31 mouse cellular contexts compared by ENCODE assay signal in genomic region chr14:51113476-51113875, GRCm38 (mm10). TPM values are rescaled to one million over a fixed set of nuclear protein-coding genes. Genes with fewer than 3 reads are reported as not detected.
DNase-seq lines count a peak whose midpoint lies in the region; ATAC-seq lines count a peak whose summit lies in the region.
"Had no signal": no experiment of that assay in that cellular context is flagged by ENCODE, and none has a peak within 500 bp of the region (broad histone marks: within the 10 kb centered on the region; RNA-seq: fewer than 3 reads in every experiment).

No protein-coding gene starts in this region.

- ATAC-seq in hindbrain, embryonic 14.5 days (ENCODE audit: low FRiP score) = no peak
- ATAC-seq in kidney, embryonic 16.5 days (ENCODE audit: low FRiP score, low TSS enrichment) = peak; percentile 76; the same call in 1 of the 2 replicates
- ATAC-seq: forebrain, embryonic 16.5 days; intestine, postnatal 0 days had no signal

- H3K27me3 ChIP-seq in hindbrain, embryonic 14.5 days (ENCODE audit: control insufficient read depth, insufficient read depth, low read length) = no peaks in the 10 kb centered on the region
- H3K27me3 ChIP-seq in hindbrain, embryonic 10.5 days (ENCODE audit: insufficient read depth, poor library complexity, severe bottlenecking) = no peaks in the 10 kb centered on the region
- H3K27me3 ChIP-seq in kidney, embryonic 16.5 days (ENCODE audit: insufficient read depth, low read length) = no peaks in the 10 kb centered on the region
- H3K27me3 ChIP-seq: heart, embryonic 15.5 days; limb, embryonic 12.5 days; liver, embryonic 15.5 days; midbrain, embryonic 12.5 days; neural tube, embryonic 12.5 days had no signal

- H3K4me3 ChIP-seq in hindbrain, embryonic 14.5 days (replicated peaks; ENCODE audit: low read length) = no peak overlapping the region
- no peak overlapping the region; the same call in 1 of the 2 replicates for H3K4me3 ChIP-seq in hindbrain, embryonic 10.5 days
- H3K4me3 ChIP-seq in kidney, embryonic 16.5 days (ENCODE audit: low read length) = no peak overlapping the region
- H3K4me3 ChIP-seq: gastrocnemius, adult 2 months; heart, adult 2 months; heart, embryonic 15.5 days; layer of hippocampus, adult 2 months; left cerebral cortex, adult 2 months; limb, embryonic 12.5 days; liver, embryonic 15.5 days; midbrain, embryonic 12.5 days; myocyte; neural tube, embryonic 12.5 days had no signal

- H3K9me3 ChIP-seq in hindbrain, embryonic 14.5 days (ENCODE audit: control insufficient read depth, low read length) = no peaks in the 10 kb centered on the region
- 0 out of 2 replicates have a peak, but pooled peaks cover 5% of the 10 kb centered on the region for H3K9me3 ChIP-seq in hindbrain, embryonic 10.5 days
- peaks cover 13% of the 10 kb centered on the region; the same call in 1 of the 2 replicates for H3K9me3 ChIP-seq in kidney, embryonic 16.5 days (ENCODE audit: low read length)
- H3K9me3 ChIP-seq: heart, embryonic 15.5 days; limb, embryonic 12.5 days; liver, embryonic 15.5 days; midbrain, embryonic 12.5 days; neural tube, embryonic 12.5 days had no signal

- no peak for DNase-seq in hindbrain, embryonic 14.5 days (ENCODE audit: low spot score)
- no peak for DNase-seq in hindbrain, embryonic 10.5 days (ENCODE audit: low spot score)
- DNase-seq in kidney, adult 9 months = no peak
- peak; percentile 22 for DNase-seq in retina, postnatal 1 day
- no peak for DNase-seq in retina, embryonic 14.5 days (ENCODE audit: low spot score)
- DNase-seq in testis, postnatal 10 days (ENCODE audit: low spot score) = no peak
- DNase-seq: adrenal gland, adult 8-10 months; B cell, adult 2 months; cerebellum, adult 8-10 months; cerebellum, postnatal 25 days; gastrocnemius, adult 2 months; gastrocnemius, postnatal 36 days; heart, adult 2 months; heart, postnatal 4 days; lung, embryonic 14.5 days; lung, postnatal 14 days; thymus, postnatal 4 days had no signal

- H3K9ac ChIP-seq in hindbrain, embryonic 14.5 days = no peak overlapping the region
- no peak overlapping the region for H3K9ac ChIP-seq in kidney, embryonic 16.5 days (replicated peaks; ENCODE audit: low read length)
- H3K9ac ChIP-seq: heart, embryonic 15.5 days; limb, embryonic 12.5 days; liver, embryonic 15.5 days; lung, embryonic 14.5 days; midbrain, embryonic 12.5 days; neural tube, embryonic 12.5 days had no signal

- WGBS in hindbrain, embryonic 14.5 days = 29% methylated on average over 9 of the region's 9 CpGs
- WGBS in hindbrain, embryonic 10.5 days = 32% methylated on average over 9 of the region's 9 CpGs
- WGBS in kidney, embryonic 16.5 days = 35% methylated on average over 9 of the region's 9 CpGs

- H3K27ac ChIP-seq in hindbrain, embryonic 14.5 days = no peak overlapping the region
- H3K27ac ChIP-seq in hindbrain, embryonic 10.5 days = no peak overlapping the region
- H3K27ac ChIP-seq in kidney, embryonic 16.5 days (ENCODE audit: low read length) = peak overlapping the region; percentile 23; the same call in 1 of the 2 replicates
- H3K27ac ChIP-seq: gastrocnemius, adult 2 months; heart, adult 2 months; heart, embryonic 15.5 days; layer of hippocampus, adult 2 months; left cerebral cortex, adult 2 months; limb, embryonic 12.5 days; liver, embryonic 15.5 days; midbrain, embryonic 12.5 days; neural tube, embryonic 12.5 days had no signal

- no peaks in the 10 kb centered on the region for H3K36me3 ChIP-seq in hindbrain, embryonic 14.5 days (replicated peaks; ENCODE audit: control insufficient read depth, insufficient read depth)
- H3K36me3 ChIP-seq in hindbrain, embryonic 10.5 days = no peaks in the 10 kb centered on the region
- no peaks in the 10 kb centered on the region for H3K36me3 ChIP-seq in kidney, embryonic 16.5 days (ENCODE audit: insufficient read depth, low read length)
- H3K36me3 ChIP-seq: heart, embryonic 15.5 days; limb, embryonic 12.5 days; liver, embryonic 15.5 days; midbrain, embryonic 12.5 days; neural tube, embryonic 12.5 days had no signal

- no peaks in the 10 kb centered on the region for H3K4me1 ChIP-seq in hindbrain, embryonic 14.5 days (replicated peaks; ENCODE audit: control insufficient read depth, insufficient read depth, low read length)
- peaks cover 9% of the 10 kb centered on the region; the same call in 1 of the 2 replicates for H3K4me1 ChIP-seq in hindbrain, embryonic 10.5 days (replicated peaks)
- H3K4me1 ChIP-seq in kidney, embryonic 16.5 days (ENCODE audit: insufficient read depth, low read length) = peaks cover 11% of the 10 kb centered on the region; the same call in 1 of the 2 replicates
- H3K4me1 ChIP-seq: limb, embryonic 12.5 days; midbrain, embryonic 12.5 days; neural tube, embryonic 12.5 days had no signal

- H3K4me2 ChIP-seq in hindbrain, embryonic 14.5 days (replicated peaks) = peak overlapping the region; percentile 12; the same call in 1 of the 2 replicates
- peak overlapping the region; percentile 23 for H3K4me2 ChIP-seq in kidney, embryonic 16.5 days (replicated peaks; ENCODE audit: low read depth, low read length)
- H3K4me2 ChIP-seq: heart, embryonic 15.5 days; limb, embryonic 12.5 days; liver, embryonic 15.5 days; lung, embryonic 14.5 days; midbrain, embryonic 12.5 days; neural tube, embryonic 12.5 days had no signal

RNA-seq across cellular contexts. Expression of gene Eddm3b, which starts 0.8 kb away (rescaled TPM):
- polyA plus RNA-seq in hindbrain, embryonic 14.5 days (2014; fragmentation: Nextera tagmentation; extraction: Ambion mirVana) = not detected in 2 replicates
- 0.37 TPM in 1 of 2 replicates, not detected in the other for polyA plus RNA-seq in hindbrain, embryonic 10.5 days (2016; fragmentation: Nextera tagmentation; extraction: Ambion mirVana)
- 1.5 and 2.2 TPM in 2 replicates for polyA plus RNA-seq in kidney, embryonic 16.5 days (2015; fragmentation: Nextera tagmentation; extraction: Ambion mirVana)
- polyA plus RNA-seq: embryonic facial prominence, embryonic 11.5 days; forebrain, embryonic 16.5 days; heart, adult 2 months; heart, embryonic 15.5 days; limb, embryonic 12.5 days; liver, adult 2 months; liver, embryonic 15.5 days; lung, embryonic 14.5 days; midbrain, embryonic 12.5 days; neural tube, embryonic 12.5 days; thymus, postnatal 0 days had no signal

RNA-seq across cellular contexts. Expression of gene Rnase6, which starts 10.2 kb away (rescaled TPM):
- 0.39 and 0.41 TPM in 2 replicates for polyA plus RNA-seq in hindbrain, embryonic 14.5 days (2014; fragmentation: Nextera tagmentation; extraction: Ambion mirVana)
- polyA plus RNA-seq in hindbrain, embryonic 10.5 days (2016; fragmentation: Nextera tagmentation; extraction: Ambion mirVana) = 0.29 TPM in 1 of 2 replicates, not detected in the other
- polyA plus RNA-seq in kidney, embryonic 16.5 days (2015; fragmentation: Nextera tagmentation; extraction: Ambion mirVana) = 0.64 and 0.89 TPM in 2 replicates
- polyA plus RNA-seq: embryonic facial prominence, embryonic 11.5 days had no signal

RNA-seq across cellular contexts. Expression of gene Ang, which starts 22.5 kb away (rescaled TPM):
- 4.8 and 5.2 TPM in 2 replicates for polyA plus RNA-seq in hindbrain, embryonic 14.5 days (2014; fragmentation: Nextera tagmentation; extraction: Ambion mirVana)
- 3.3 and 4.5 TPM in 2 replicates for polyA plus RNA-seq in hindbrain, embryonic 10.5 days (2016; fragmentation: Nextera tagmentation; extraction: Ambion mirVana)
- polyA plus RNA-seq in kidney, embryonic 16.5 days (2015; fragmentation: Nextera tagmentation; extraction: Ambion mirVana) = 8.6 and 8.9 TPM in 2 replicates

RNA-seq across cellular contexts. Expression of gene Rnase4, which starts 22.6 kb away (rescaled TPM):
- 17.0 and 18.2 TPM in 2 replicates for polyA plus RNA-seq in hindbrain, embryonic 14.5 days (2014; fragmentation: Nextera tagmentation; extraction: Ambion mirVana)
- polyA plus RNA-seq in hindbrain, embryonic 10.5 days (2016; fragmentation: Nextera tagmentation; extraction: Ambion mirVana) = 11.5 and 17.5 TPM in 2 replicates
- 45.5 and 47.7 TPM in 2 replicates for polyA plus RNA-seq in kidney, embryonic 16.5 days (2015; fragmentation: Nextera tagmentation; extraction: Ambion mirVana)

RNA-seq across cellular contexts. Expression of gene Rnase1, which starts 33.1 kb away (rescaled TPM):
- 0.50 and 0.54 TPM in 2 replicates for polyA plus RNA-seq in hindbrain, embryonic 14.5 days (2014; fragmentation: Nextera tagmentation; extraction: Ambion mirVana)
- polyA plus RNA-seq in hindbrain, embryonic 10.5 days (2016; fragmentation: Nextera tagmentation; extraction: Ambion mirVana) = 0.27 TPM in 1 of 2 replicates, not detected in the other
- 0.26 and 0.66 TPM in 2 replicates for polyA plus RNA-seq in kidney, embryonic 16.5 days (2015; fragmentation: Nextera tagmentation; extraction: Ambion mirVana)
- polyA plus RNA-seq: embryonic facial prominence, embryonic 11.5 days; forebrain, embryonic 16.5 days; limb, embryonic 12.5 days; midbrain, embryonic 12.5 days had no signal
